Mouse (Mus musculus) kidney, adult 2 months (tissue): Measurements from ENCODE around the gene Rapgef1.

Source experiments
- CTCF ChIP-seq: fragments of 200-500 bp; conservative IDR thresholded peaks from 2 replicates; pipeline ENCODE4 v1.5.1; 2011; ENCODE audit warnings: low read depth, mild to moderate bottlenecking, control low read depth, low read length, moderate library complexity, mixed read lengths; ENCODE audit not compliant: insufficient read depth, insufficient read length
- POLR2A ChIP-seq: fragments of 200-500 bp; IDR thresholded peaks from one replicate; pipeline ENCODE4 v1.6.1; 2011; ENCODE audit warnings: low read depth, low read length, control low read depth

- TF ChIP-seq POLR2A (no peak), CTCF (no peak)
Measured at GRCm38 (mm10) chr2:29784290-29784689, 164.8 kb downstream of the Rapgef1 start.
